Mouse (Mus musculus) CH12.LX (cell line): ENCODE results near the gene Hmcn1. TPM values are rescaled to one million over a fixed set of nuclear protein-coding genes. Genes with fewer than 3 reads are reported as not detected.

Source experiments
- DNase-seq: peaks from one replicate; pipeline ENCODE4 v3.0.0-alpha.2; 2013; ENCODE audit errors: extremely low read depth
- H3K27ac ChIP-seq: 2 replicates; pipeline ENCODE4 v1.5.1; 2012; ENCODE audit warnings: low read depth, mild to moderate bottlenecking, control low read depth, moderate library complexity; ENCODE audit not compliant: insufficient read depth
- H3K27me3 ChIP-seq: replicated peaks from 2 replicates; pipeline ENCODE3; 2012; ENCODE audit warnings: inconsistent platforms
- H3K36me3 ChIP-seq, 2 experiments: replicated peaks in 1 of 2; 2 replicates each; pipeline versions ENCODE3 to v1.6.1; 2012; ENCODE audit warnings: inconsistent platforms in 1 of 2, low read length in 1 of 2, mild to moderate bottlenecking in 1 of 2, mixed read lengths in 1 of 2, moderate library complexity in 1 of 2; ENCODE audit not compliant: control insufficient read depth in 1 of 2, insufficient read depth in 1 of 2
- H3K4me1 ChIP-seq, 2 experiments: 2 replicates each; pipeline ENCODE4 v1.6.1; 2012; ENCODE audit warnings: inconsistent platforms in 1 of 2, moderate library complexity in 1 of 2; ENCODE audit not compliant: insufficient read depth in 2 of 2, control insufficient read depth in 1 of 2
- H3K4me2 ChIP-seq: 2 replicates; pipeline ENCODE4 v1.6.1; 2012; ENCODE audit warnings: low read depth, mild to moderate bottlenecking, control low read depth; ENCODE audit not compliant: poor library complexity, insufficient read depth, severe bottlenecking
- H3K4me3 ChIP-seq, 3 experiments: fragments of 150-350 bp in 1 of 3; sonication (generic) in 1 of 3; replicated peaks in 1 of 3; 2 replicates each; pipeline versions ENCODE3 to v1.5.1; 2011 to 2012; ENCODE audit warnings: low read depth in 2 of 3, low read length in 2 of 3, mild to moderate bottlenecking in 2 of 3, moderate library complexity in 2 of 3, control low read depth in 1 of 3, improper control_type of control experiment in 1 of 3, inconsistent platforms in 1 of 3, mixed read lengths in 1 of 3; ENCODE audit not compliant: poor library complexity in 1 of 3
- H3K79me2 ChIP-seq: replicated peaks from 2 replicates; pipeline ENCODE4 v1.6.1; 2012; ENCODE audit warnings: mild to moderate bottlenecking, moderate library complexity; ENCODE audit not compliant: control insufficient read depth, poor library complexity, insufficient read depth, severe bottlenecking; ENCODE audit errors: extremely low read depth
- H3K9ac ChIP-seq: 2 replicates; pipeline ENCODE4 v1.6.1; 2012; ENCODE audit warnings: low read depth, mild to moderate bottlenecking, control low read depth, moderate library complexity; ENCODE audit not compliant: insufficient read depth
- H3K9me3 ChIP-seq: replicated peaks from 2 replicates; pipeline ENCODE3; 2012; ENCODE audit warnings: low read length, inconsistent platforms, mixed read lengths
- CHD1 ChIP-seq: IDR thresholded peaks from 2 replicates; pipeline ENCODE4 v1.6.1; 2012; ENCODE audit warnings: low read depth, low read length, improper control_type of control experiment, inconsistent platforms
- ELF1 ChIP-seq: IDR thresholded peaks from 2 replicates; pipeline ENCODE4 v1.6.1; 2014; ENCODE audit warnings: low read depth, mild to moderate bottlenecking, inconsistent platforms, low read length, improper control_type of control experiment
- ETS1 ChIP-seq: conservative IDR thresholded peaks from 2 replicates; pipeline ENCODE4 v1.6.1; 2012; ENCODE audit warnings: low read depth, mild to moderate bottlenecking, inconsistent platforms, low read length, improper control_type of control experiment, moderate library complexity
- IRF4 ChIP-seq: IDR thresholded peaks from 2 replicates; pipeline ENCODE4 v1.6.1; 2014; ENCODE audit warnings: low read depth, mild to moderate bottlenecking, inconsistent platforms, low read length, improper control_type of control experiment
- KAT2A ChIP-seq: IDR thresholded peaks from 2 replicates; pipeline ENCODE4 v1.6.1; 2012; ENCODE audit warnings: low read length, improper control_type of control experiment, inconsistent platforms; ENCODE audit not compliant: insufficient replicate concordance
- MAX ChIP-seq: IDR thresholded peaks from 2 replicates; pipeline ENCODE4 v1.6.1; 2011; ENCODE audit warnings: low read length, improper control_type of control experiment
- MAZ ChIP-seq: IDR thresholded peaks from 2 replicates; pipeline ENCODE4 v1.6.1; 2012; ENCODE audit warnings: low read depth, mild to moderate bottlenecking, inconsistent platforms, low read length, improper control_type of control experiment, moderate library complexity
- MEF2A ChIP-seq: IDR thresholded peaks from 2 replicates; pipeline ENCODE4 v1.6.1; 2014; ENCODE audit warnings: low read depth, mild to moderate bottlenecking, inconsistent platforms, low read length, improper control_type of control experiment, borderline replicate concordance
- MYC ChIP-seq: IDR thresholded peaks from 2 replicates; pipeline ENCODE4 v1.6.1; 2011; ENCODE audit warnings: low read depth, mild to moderate bottlenecking, improper control_type of control experiment, low read length
- NELFE ChIP-seq: IDR thresholded peaks from 2 replicates; pipeline ENCODE4 v1.6.1; 2011; ENCODE audit warnings: low read depth, low read length, improper control_type of control experiment
- POLR2A ChIP-seq: IDR thresholded peaks from 2 replicates; pipeline ENCODE4 v1.6.1; 2011; ENCODE audit warnings: low read depth, mild to moderate bottlenecking, improper control_type of control experiment, low read length
- POLR2AphosphoS2 ChIP-seq: IDR thresholded peaks from 2 replicates; pipeline ENCODE4 v1.6.1; 2011; ENCODE audit warnings: low read depth, low read length, improper control_type of control experiment
- SIN3A ChIP-seq: IDR thresholded peaks from 2 replicates; pipeline ENCODE4 v1.6.1; 2012; ENCODE audit warnings: low read length, improper control_type of control experiment, inconsistent platforms
- SMC3 ChIP-seq: IDR thresholded peaks from 2 replicates; pipeline ENCODE4 v1.6.1; 2011; ENCODE audit warnings: low read depth, low read length, improper control_type of control experiment
- TBP ChIP-seq: conservative IDR thresholded peaks from 2 replicates; pipeline ENCODE4 v1.6.1; 2011; ENCODE audit warnings: low read depth, low read length, improper control_type of control experiment
- ZMIZ1 ChIP-seq: IDR thresholded peaks from 2 replicates; pipeline ENCODE4 v1.6.1; 2012; ENCODE audit warnings: low read depth, mild to moderate bottlenecking, inconsistent platforms, low read length, improper control_type of control experiment
- dilution Hi-C: fragments of 300-500 bp; cut with MboI; formaldehyde crosslinking; loops from 2 replicates; pipeline ENCODE4 v1.14.3; 2020; ENCODE audit warnings: low sequenced_read_pairs; ENCODE audit not compliant: extremely low pct_unique_long_range_greater_than_20kb, extremely low pct_ligation_motif_present
- in situ Hi-C: fragments of 300-500 bp; cut with MboI; formaldehyde crosslinking; loops from 3 replicates; pipeline ENCODE4 v1.14.3; 2019; ENCODE audit warnings: low sequenced_read_pairs, low pct_ligation_motif_present, low pct_unique_long_range_greater_than_20kb, mixed read lengths
- polyA plus RNA-seq: library from polyadenylated mRNA; unstranded; fragments of >175 nt; gene quantifications from 2 replicates; pipeline ENCODE4 v1.2.1, GENCODE M21; 2012; ENCODE audit warnings: low read depth; ENCODE audit not compliant: insufficient read length
- total RNA-seq, 2 experiments: library from RNA; depleted of rRNA; stranded (reverse); fragments of 300-350 nt in 1 of 2; fragments of >200 nt in 1 of 2; gene quantifications; 2 replicates each; pipeline ENCODE4 v1.2.3; 2012 to 2014

The Hmcn1 gene
- total and polyA plus RNA-seq, 3 experiments = under 0.01 to 0.04 (median 0.01) TPM

- TF ChIP-seq MAZ = no peak
These were observed 179.9 kb downstream of the Hmcn1 start (continued) for GRCm38 (mm10) chr1:150813381-150813780.

- no peaks in the 10 kb centered on the region for H3K4me1 ChIP-seq
- no peaks in the 10 kb centered on the region for H3K36me3 ChIP-seq
- no peak for DNase-seq
- no peaks in the 10 kb centered on the region for H3K79me2 ChIP-seq
- H3K9me3 ChIP-seq = no peaks in the 10 kb centered on the region
- dilution Hi-C loops = no loop called here
- H3K27me3 ChIP-seq = no peaks in the 10 kb centered on the region
- no peak overlapping the region for H3K4me2 ChIP-seq
- no peak overlapping the region for H3K27ac ChIP-seq
- in situ Hi-C loops = no loop called here
- H3K9ac ChIP-seq = no peak overlapping the region
- TF ChIP-seq ELF1 (no peak), NELFE (no peak), MAX (no peak), TBP (no peak), MYC (no peak), ZMIZ1 (no peak), POLR2A (no peak), POLR2AphosphoS2 (no peak), CHD1 (no peak), MEF2A (no peak), ETS1 (no peak), SIN3A (no peak), MAZ (no peak), KAT2A (no peak), IRF4 (no peak), SMC3 (no peak)
- TF ChIP-seq, all 38 proteins: peak for 0
- H3K4me3 ChIP-seq = no peak overlapping the region
These were observed 186.4 kb downstream of the Hmcn1 start for GRCm38 (mm10) chr1:150806864-150807263.

DNA sequence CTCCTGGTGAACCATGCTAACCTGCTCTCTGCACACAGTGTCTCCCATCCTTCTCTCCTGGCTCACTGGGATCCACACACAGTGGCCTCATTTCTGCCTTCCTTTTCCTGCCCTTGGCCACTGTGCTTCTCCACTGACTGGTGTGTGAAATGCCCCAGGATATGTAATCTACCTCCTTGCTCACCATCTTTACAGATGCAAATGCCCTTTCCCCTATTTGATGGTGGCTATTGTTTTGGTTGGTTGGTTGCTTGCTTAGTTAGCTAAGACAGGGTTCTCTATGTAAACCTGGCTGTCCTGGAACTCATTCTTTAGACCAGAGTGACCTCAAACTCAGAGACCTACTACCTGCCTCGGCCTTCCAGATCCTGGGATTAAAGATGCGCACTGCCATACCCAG lies 187.8 kb downstream of the Hmcn1 start:
- Histone ChIP-seq H3K9me3 (no peaks in the 10 kb centered on the region), H3K4me2 (no peak overlapping the region), H3K4me3 (no peak overlapping the region), H3K36me3 (no peaks in the 10 kb centered on the region), H3K27me3 (no peaks in the 10 kb centered on the region), H3K27ac (no peak overlapping the region), H3K9ac (no peak overlapping the region), H3K79me2 (no peaks in the 10 kb centered on the region), H3K4me1 (no peaks in the 10 kb centered on the region)
- in situ Hi-C loops (no loop called here), dilution Hi-C loops (no loop called here)
- TF ChIP-seq ZMIZ1 = no peak
- DNase-seq = no peak
